Mouse (Mus musculus) lung, postnatal 0 days (tissue): ENCODE data around the gene Dnah11. TPM values are rescaled to one million over a fixed set of nuclear protein-coding genes. Genes with fewer than 3 reads are reported as not detected.
A peak's percentile ranks its signal among the peaks of the same experiment; 100 is the strongest.

Experiments
- ATAC-seq: fragments of 200-750 bp; cut with Nextera tagmentation; 2 replicates; pipeline ENCODE4 v1.8.0; 2017; ENCODE audit warnings: moderate library complexity
- DNase-seq: peaks from one replicate; pipeline ENCODE4 v3.0.0-alpha.2; 2016; ENCODE audit warnings: low spot score
- H3K27ac ChIP-seq: fragments of 300-500 bp; sonication (generic); 2 replicates; pipeline ENCODE4 v1.5.1; 2014; ENCODE audit warnings: antibody characterized with exemption, mild to moderate bottlenecking, low read length, mixed read lengths
- H3K27me3 ChIP-seq: fragments of 300-500 bp; sonication (generic); replicated peaks from 2 replicates; pipeline ENCODE4 v1.6.1; 2014; ENCODE audit warnings: low read length, mixed read lengths; ENCODE audit not compliant: insufficient read depth
- H3K36me3 ChIP-seq: fragments of 300-500 bp; sonication (generic); 2 replicates; pipeline ENCODE4 v1.6.1; 2014; ENCODE audit warnings: low read length, mixed read lengths; ENCODE audit not compliant: insufficient read depth
- H3K4me1 ChIP-seq: fragments of 300-500 bp; sonication (generic); 2 replicates; pipeline ENCODE4 v1.6.1; 2014; ENCODE audit warnings: antibody characterized with exemption, low read depth, low read length, mixed read lengths; ENCODE audit not compliant: insufficient read depth
- H3K4me2 ChIP-seq: fragments of 300-500 bp; sonication (generic); replicated peaks from 2 replicates; pipeline ENCODE4 v1.6.1; 2014; ENCODE audit warnings: low read depth, mild to moderate bottlenecking, low read length, moderate library complexity, mixed read lengths
- H3K4me3 ChIP-seq: fragments of 300-500 bp; sonication (generic); 2 replicates; pipeline ENCODE4 v1.5.1; 2014; ENCODE audit warnings: low read depth, low read length
- H3K9ac ChIP-seq: fragments of 300-500 bp; sonication (generic); replicated peaks from 2 replicates; pipeline ENCODE4 v1.6.1; 2014; ENCODE audit warnings: low read depth, mild to moderate bottlenecking
- H3K9me3 ChIP-seq: fragments of 300-500 bp; sonication (generic); 2 replicates; pipeline ENCODE4 v1.6.1; 2016; ENCODE audit warnings: low read length, mixed read lengths
- CTCF ChIP-seq: IDR thresholded peaks from 2 replicates; pipeline ENCODE4 v1.5.1; 2016; ENCODE audit warnings: antibody characterized with exemption, mild to moderate bottlenecking
- EP300 ChIP-seq: IDR thresholded peaks from 2 replicates; pipeline ENCODE4 v1.6.1; 2016; ENCODE audit warnings: antibody characterized with exemption, mild to moderate bottlenecking, control low read depth
- WGBS: fragments of 180-500 bp; shearing (Covaris S2); extraction: QIAGEN DNeasy Blood & Tissue Kit; methylation state at CpG from one replicate; pipeline ENCODE4 v1.1.7; 2014; 5-methylcytosine and 5-hydroxymethylcytosine counted together
- polyA plus RNA-seq: library from polyadenylated mRNA; unstranded; fragments of >200 nt; fragmentation: Nextera tagmentation; extraction: Ambion mirVana; gene quantifications from 2 replicates; pipeline ENCODE4 v1.2.1, GENCODE M21; 2015

The Dnah11 gene
- polyA plus RNA-seq, 1 experiment from 2014 or later: 0.51 TPM

GRCm38 (mm10) chr12:118062343-118062742 is 136.5 kb downstream of the Dnah11 start:
- DNase-seq (no peak), ATAC-seq (no peak)
- WGBS: 77% methylated on average over 6 of the region's 6 CpGs
- Histone ChIP-seq H3K9ac (no peak overlapping the region), H3K4me2 (no peak overlapping the region), H3K4me3 (no peak overlapping the region), H3K9me3 (no peaks in the 10 kb centered on the region), H3K36me3 (no peaks in the 10 kb centered on the region), H3K27me3 (no peaks in the 10 kb centered on the region), H3K27ac (no peak overlapping the region), H3K4me1 (no peaks in the 10 kb centered on the region; the same call in 1 of the 2 replicates)
- TF ChIP-seq CTCF (no peak), EP300 (peak; percentile 81)

- Histone ChIP-seq H3K9ac (no peak overlapping the region), H3K4me2 (no peak overlapping the region), H3K27ac (no peak overlapping the region), H3K36me3 (no peaks in the 10 kb centered on the region), H3K9me3 (no peaks in the 10 kb centered on the region), H3K4me3 (no peak overlapping the region), H3K4me1 (no peaks in the 10 kb centered on the region), H3K27me3 (no peaks in the 10 kb centered on the region)
- WGBS: 78% methylated on average over 10 of the region's 10 CpGs
- ATAC-seq (no peak), DNase-seq (no peak)
- TF ChIP-seq EP300: no peak
- peak; percentile 45 for TF ChIP-seq CTCF
Measured at GRCm38 (mm10) chr12:118056876-118057275, 142.0 kb downstream of the Dnah11 start.

GRCm38 (mm10) chr12:118045381-118045780 is 153.5 kb downstream of the Dnah11 start:
- Histone ChIP-seq H3K9ac (no peak overlapping the region), H3K27ac (no peak overlapping the region), H3K9me3 (no peaks in the 10 kb centered on the region), H3K4me1 (no peaks in the 10 kb centered on the region), H3K4me3 (no peak overlapping the region), H3K36me3 (no peaks in the 10 kb centered on the region), H3K4me2 (no peak overlapping the region), H3K27me3 (no peaks in the 10 kb centered on the region)
- 73% methylated on average over 4 of the region's 4 CpGs for WGBS
- ATAC-seq (no peak), DNase-seq (no peak)
- TF ChIP-seq CTCF: no peak
- no peak for TF ChIP-seq EP300

DNA sequence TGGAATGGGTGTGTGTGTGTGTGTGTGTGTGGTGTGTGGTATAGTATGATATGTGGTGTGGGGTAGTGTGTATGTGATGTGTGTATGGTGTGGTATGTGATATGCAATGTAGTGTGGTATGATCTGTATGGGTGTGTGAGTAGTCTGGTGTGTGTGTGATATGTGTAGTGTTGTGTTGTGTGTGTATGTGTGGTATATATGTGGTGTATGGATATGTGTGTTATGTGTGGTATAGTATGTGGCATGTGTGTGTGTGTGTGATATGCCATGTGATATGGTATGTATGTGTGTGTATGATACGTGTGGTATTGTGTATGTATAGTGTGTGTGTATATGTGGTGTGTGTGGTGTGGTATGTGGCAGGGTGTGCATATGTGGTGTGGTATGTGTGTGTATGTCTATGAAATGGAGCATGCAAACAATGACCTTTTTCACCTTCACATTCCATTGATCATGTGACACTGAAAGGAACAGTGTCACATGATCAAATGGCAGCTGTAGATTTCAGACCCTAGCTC is 155.7 kb downstream of the Dnah11 start:
- H3K9ac ChIP-seq: no peak overlapping the region
- DNase-seq (no peak), ATAC-seq (no peak)
- H3K4me1 ChIP-seq: no peaks in the 10 kb centered on the region
- WGBS: 100% methylated on average over 1 of the region's 1 CpGs
- H3K9me3 ChIP-seq: no peaks in the 10 kb centered on the region
- no peaks in the 10 kb centered on the region for H3K36me3 ChIP-seq
- no peak overlapping the region for H3K27ac ChIP-seq
- H3K27me3 ChIP-seq: no peaks in the 10 kb centered on the region
- no peak overlapping the region for H3K4me3 ChIP-seq
- TF ChIP-seq CTCF: no peak
- no peak for TF ChIP-seq EP300
- no peak overlapping the region for H3K4me2 ChIP-seq

DNA sequence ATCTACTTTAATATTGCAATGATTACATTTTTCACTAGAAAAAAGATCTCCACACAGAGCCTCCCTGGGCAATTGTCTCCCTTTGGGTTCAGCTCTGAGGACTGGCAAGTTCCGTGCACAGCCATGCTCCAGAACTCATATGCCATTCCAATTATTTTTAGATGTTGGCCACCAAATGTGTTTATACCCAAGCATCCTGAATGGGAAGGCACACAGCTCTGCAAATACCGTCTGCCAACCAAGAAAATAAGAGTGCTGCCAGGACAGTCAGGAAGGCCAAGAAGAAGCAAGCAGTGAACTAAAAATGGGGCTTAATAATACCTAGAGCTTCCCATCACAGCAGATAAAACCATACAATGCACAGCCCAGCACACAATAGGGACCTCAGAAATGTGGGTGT is 156.6 kb downstream of the Dnah11 start:
- DNase-seq (no peak), ATAC-seq (no peak)
- Histone ChIP-seq H3K36me3 (no peaks in the 10 kb centered on the region), H3K27ac (no peak overlapping the region), H3K4me2 (no peak overlapping the region), H3K9ac (no peak overlapping the region), H3K9me3 (no peaks in the 10 kb centered on the region), H3K4me1 (no peaks in the 10 kb centered on the region), H3K27me3 (no peaks in the 10 kb centered on the region), H3K4me3 (no peak overlapping the region)
- WGBS: 59% methylated on average over 2 of the region's 2 CpGs
- TF ChIP-seq EP300 (no peak), CTCF (no peak)

GRCm38 (mm10) chr12:118034990-118035389 is 163.9 kb downstream of the Dnah11 start:
- Histone ChIP-seq H3K4me2 (no peak overlapping the region), H3K9ac (no peak overlapping the region), H3K4me1 (no peaks in the 10 kb centered on the region), H3K9me3 (no peaks in the 10 kb centered on the region), H3K27ac (no peak overlapping the region), H3K4me3 (no peak overlapping the region), H3K27me3 (no peaks in the 10 kb centered on the region), H3K36me3 (no peaks in the 10 kb centered on the region)
- no peak for ATAC-seq
- no peak for DNase-seq
- 43% methylated on average over 1 of the region's 1 CpGs for WGBS
- TF ChIP-seq EP300: no peak
- no peak for TF ChIP-seq CTCF

- Histone ChIP-seq H3K9ac (no peak overlapping the region), H3K27me3 (no peaks in the 10 kb centered on the region), H3K4me3 (no peak overlapping the region), H3K36me3 (no peaks in the 10 kb centered on the region), H3K27ac (no peak overlapping the region), H3K4me1 (no peaks in the 10 kb centered on the region), H3K9me3 (no peaks in the 10 kb centered on the region), H3K4me2 (no peak overlapping the region)
- no peak for ATAC-seq
- WGBS: 59% methylated on average over 4 of the region's 4 CpGs
- no peak for DNase-seq
- TF ChIP-seq EP300: no peak
- no peak for TF ChIP-seq CTCF
Measured at GRCm38 (mm10) chr12:118025771-118026170, 173.1 kb downstream of the Dnah11 start.
